Mouse (Mus musculus) kidney, embryonic 15.5 days (tissue): Measurements from ENCODE around the gene C1ql3. TPM values are rescaled to one million over a fixed set of nuclear protein-coding genes. Genes with fewer than 3 reads are reported as not detected.

ENCODE experiments used
- ATAC-seq: fragments of 200-750 bp; cut with Nextera tagmentation; replicated peaks from 2 replicates; pipeline ENCODE4 v1.8.0; 2017; ENCODE audit warnings: moderate TSS enrichment; ENCODE audit not compliant: low FRiP score
- H3K27ac ChIP-seq: fragments of 300-500 bp; sonication (generic); 2 replicates; pipeline ENCODE4 v1.5.1; 2015; ENCODE audit warnings: mild to moderate bottlenecking, inconsistent platforms
- H3K27me3 ChIP-seq: fragments of 300-500 bp; sonication (generic); 2 replicates; pipeline ENCODE4 v1.6.1; 2015; ENCODE audit warnings: inconsistent platforms
- H3K36me3 ChIP-seq: fragments of 300-500 bp; sonication (generic); 2 replicates; pipeline ENCODE4 v1.6.1; 2015; ENCODE audit warnings: inconsistent platforms
- H3K4me1 ChIP-seq: fragments of 300-500 bp; sonication (generic); 2 replicates; pipeline ENCODE4 v1.6.1; 2015; ENCODE audit warnings: inconsistent platforms
- H3K4me2 ChIP-seq: fragments of 300-500 bp; sonication (generic); 2 replicates; pipeline ENCODE4 v1.6.1; 2015; ENCODE audit warnings: moderate library complexity, mild to moderate bottlenecking, inconsistent platforms
- H3K4me3 ChIP-seq: fragments of 300-500 bp; sonication (generic); replicated peaks from 2 replicates; pipeline ENCODE4 v1.5.1; 2015; ENCODE audit warnings: mild to moderate bottlenecking, inconsistent platforms
- H3K9ac ChIP-seq: fragments of 300-500 bp; sonication (generic); 2 replicates; pipeline ENCODE4 v1.6.1; 2015; ENCODE audit warnings: mild to moderate bottlenecking, inconsistent platforms
- H3K9me3 ChIP-seq: fragments of 300-500 bp; sonication (generic); replicated peaks from 2 replicates; pipeline ENCODE4 v1.6.1; 2016; ENCODE audit warnings: inconsistent platforms
- WGBS: fragments of 180-500 bp; shearing (Covaris S2); methylation state at CpG from one replicate; pipeline ENCODE4 v1.1.7; 2015; ENCODE audit warnings: mixed read lengths; 5-methylcytosine and 5-hydroxymethylcytosine counted together
- polyA plus RNA-seq: library from polyadenylated mRNA; unstranded; fragments of >200 nt; fragmentation: Nextera tagmentation; extraction: Ambion mirVana; gene quantifications from 2 replicates; pipeline ENCODE4 v1.2.1, GENCODE M21; 2015

The C1ql3 gene
- polyA plus RNA-seq, 1 experiment from 2014 or later: 1.7 TPM

DNA sequence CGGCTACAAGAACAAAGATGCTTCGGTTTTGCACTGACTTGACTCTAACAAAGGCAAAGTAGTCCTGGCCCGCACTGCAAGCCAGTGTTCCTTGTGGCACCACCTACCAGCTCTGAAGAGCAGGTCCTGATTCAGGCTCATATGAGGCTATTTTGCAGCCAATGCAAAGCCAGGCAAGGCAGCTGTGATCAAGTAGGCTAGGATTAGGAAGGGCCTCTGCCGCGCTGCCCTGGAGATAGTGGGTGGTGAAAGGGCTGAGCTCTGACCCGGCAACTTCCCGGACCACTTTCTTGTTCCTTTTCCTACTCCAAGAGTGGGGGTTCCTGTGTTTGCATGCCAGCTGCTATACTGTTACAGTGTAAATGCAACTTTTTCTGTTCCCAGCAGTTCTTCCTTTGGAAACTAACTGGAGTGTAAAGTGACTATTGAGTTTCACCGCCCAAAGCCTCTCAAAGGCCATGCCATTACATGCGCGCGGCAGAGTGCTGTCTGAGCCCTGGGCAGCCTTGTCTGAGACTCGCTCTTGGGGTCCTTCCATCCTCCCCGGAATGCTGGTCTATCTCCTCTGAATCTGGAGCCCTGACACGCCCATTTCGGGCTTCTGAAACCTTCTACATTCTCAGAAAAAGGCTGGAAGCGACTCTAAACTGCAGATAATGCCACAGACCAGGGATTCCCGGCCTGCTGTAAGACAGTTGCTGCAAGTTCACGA is 2.2 kb downstream of the C1ql3 start:
- peaks cover 55% of the 10 kb centered on the region for H3K27me3 ChIP-seq
- H3K4me2 ChIP-seq: peak overlapping the region; percentile 99
- H3K4me1 ChIP-seq: peaks cover 27% of the 10 kb centered on the region
- peak; percentile 66 for ATAC-seq
- no peaks in the 10 kb centered on the region for H3K9me3 ChIP-seq
- H3K4me3 ChIP-seq: peak overlapping the region; percentile 57
- H3K9ac ChIP-seq: 0 out of 2 replicates have a peak overlapping the region, but pooled peaks have one; percentile 39
- H3K27ac ChIP-seq: no peak overlapping the region
- H3K36me3 ChIP-seq: no peaks in the 10 kb centered on the region
- WGBS: 7% methylated on average over 18 of the region's 18 CpGs

- H3K36me3 ChIP-seq: no peaks in the 10 kb centered on the region
- no peak overlapping the region for H3K9ac ChIP-seq
- 79% methylated on average over 1 of the region's 1 CpGs for WGBS
- peaks cover 27% of the 10 kb centered on the region for H3K4me1 ChIP-seq
- H3K27ac ChIP-seq: no peak overlapping the region
- no peak for ATAC-seq
- no peak overlapping the region for H3K4me2 ChIP-seq
- peaks cover 46% of the 10 kb centered on the region for H3K27me3 ChIP-seq
- H3K9me3 ChIP-seq: no peaks in the 10 kb centered on the region
- no peak overlapping the region for H3K4me3 ChIP-seq
These were observed 3.2 kb downstream of the C1ql3 start for GRCm38 (mm10) chr2:13008433-13008832.

DNA sequence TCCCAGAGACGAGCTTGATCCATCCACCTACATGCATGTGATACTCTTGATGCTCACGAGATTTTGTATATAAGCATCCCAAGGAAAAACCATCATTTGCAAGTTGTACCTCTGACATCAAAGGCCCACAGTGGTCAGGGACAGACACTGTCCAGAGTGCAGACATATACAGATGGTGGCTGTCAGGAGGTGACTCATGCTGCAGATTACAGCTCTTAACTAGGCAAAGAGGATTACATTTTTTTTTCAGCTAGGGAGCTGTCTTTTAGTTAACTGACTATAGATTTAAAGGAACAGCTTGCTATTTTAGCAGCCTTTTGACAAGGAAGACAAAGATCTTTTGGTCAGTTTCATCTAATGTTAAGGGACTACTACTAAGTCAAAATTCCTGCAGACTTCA is 11.6 kb downstream of the C1ql3 start:
- Histone ChIP-seq H3K4me2 (no peak overlapping the region), H3K27ac (no peak overlapping the region), H3K4me1 (no peaks in the 10 kb centered on the region), H3K9ac (no peak overlapping the region), H3K9me3 (no peaks in the 10 kb centered on the region), H3K36me3 (0 out of 2 replicates have a peak, but pooled peaks cover 3% of the 10 kb centered on the region), H3K4me3 (no peak overlapping the region), H3K27me3 (no peaks in the 10 kb centered on the region)
- no peak for ATAC-seq
- 79% methylated on average over 2 of the region's 2 CpGs for WGBS

DNA sequence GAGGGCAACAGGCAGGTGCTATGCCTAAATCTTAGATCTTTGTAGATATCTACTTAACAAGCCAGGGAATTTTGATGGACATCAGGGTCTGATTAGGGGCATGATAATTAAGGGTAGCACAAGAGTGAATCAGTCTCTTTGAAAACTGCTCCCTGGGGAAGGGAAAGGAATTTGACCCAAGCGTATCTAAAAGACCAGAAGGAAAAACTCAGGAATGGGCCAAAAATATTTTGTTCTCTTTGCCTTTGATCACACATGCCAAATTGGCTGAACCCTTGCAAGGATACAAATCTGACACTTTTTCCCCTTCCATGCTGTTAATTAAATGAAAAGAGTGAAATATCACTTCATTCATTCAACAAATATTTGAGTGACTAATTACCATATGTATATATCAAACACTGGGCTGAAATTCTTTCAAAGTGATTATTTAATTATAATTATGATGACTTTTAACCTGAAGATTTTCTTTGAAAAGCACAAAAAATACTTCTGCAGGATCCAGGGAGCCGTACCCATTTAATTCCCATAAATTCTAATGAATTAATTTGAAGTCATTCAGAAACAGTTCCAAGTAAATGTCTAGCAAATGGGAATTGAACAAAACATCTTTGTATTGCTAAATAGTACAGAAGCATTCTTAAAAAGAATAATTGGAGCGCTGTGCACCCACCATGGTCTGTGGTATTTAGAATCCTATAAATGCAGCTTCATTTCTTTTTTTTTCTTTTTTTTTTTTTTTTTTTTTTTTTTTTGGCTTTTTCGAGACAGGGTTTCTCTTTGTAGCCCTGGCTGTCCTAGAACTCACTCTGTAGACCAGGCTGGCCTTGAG is 26.5 kb downstream of the C1ql3 start:
- 78% methylated on average over 4 of the region's 4 CpGs for WGBS

DNA sequence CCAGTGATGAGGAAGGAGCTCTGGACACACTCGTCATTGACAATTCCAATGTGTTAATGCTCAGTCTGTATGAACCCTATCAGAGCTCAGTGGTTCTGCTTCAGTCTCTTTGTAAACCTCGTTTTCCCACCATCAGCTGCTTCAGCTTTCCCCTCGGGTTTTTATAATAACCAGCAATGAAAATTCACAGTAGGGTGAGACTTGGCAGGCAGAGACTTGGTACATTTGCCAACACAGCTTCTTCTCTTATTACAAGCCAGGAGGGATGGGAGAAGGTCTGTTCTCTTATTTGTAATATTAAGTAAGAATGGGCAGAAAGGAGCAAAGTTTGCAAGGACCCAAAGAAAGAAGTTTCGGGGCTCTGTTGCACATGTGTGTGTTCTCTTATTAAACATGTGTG is 32.8 kb downstream of the C1ql3 start:
- Histone ChIP-seq H3K4me3 (no peak overlapping the region), H3K4me1 (no peaks in the 10 kb centered on the region), H3K9me3 (no peaks in the 10 kb centered on the region), H3K4me2 (no peak overlapping the region), H3K36me3 (no peaks in the 10 kb centered on the region), H3K9ac (no peak overlapping the region), H3K27ac (no peak overlapping the region), H3K27me3 (no peaks in the 10 kb centered on the region)
- WGBS: 75% methylated on average over 4 of the region's 4 CpGs
- no peak for ATAC-seq

More for the DNA sequence above, 26.5 kb downstream of the C1ql3 start:
- Histone ChIP-seq H3K4me3 (no peak overlapping the region), H3K4me1 (no peaks in the 10 kb centered on the region), H3K36me3 (no peaks in the 10 kb centered on the region), H3K9me3 (no peaks in the 10 kb centered on the region), H3K4me2 (no peak overlapping the region), H3K9ac (no peak overlapping the region), H3K27ac (no peak overlapping the region), H3K27me3 (no peaks in the 10 kb centered on the region)
- ATAC-seq: no peak

DNA sequence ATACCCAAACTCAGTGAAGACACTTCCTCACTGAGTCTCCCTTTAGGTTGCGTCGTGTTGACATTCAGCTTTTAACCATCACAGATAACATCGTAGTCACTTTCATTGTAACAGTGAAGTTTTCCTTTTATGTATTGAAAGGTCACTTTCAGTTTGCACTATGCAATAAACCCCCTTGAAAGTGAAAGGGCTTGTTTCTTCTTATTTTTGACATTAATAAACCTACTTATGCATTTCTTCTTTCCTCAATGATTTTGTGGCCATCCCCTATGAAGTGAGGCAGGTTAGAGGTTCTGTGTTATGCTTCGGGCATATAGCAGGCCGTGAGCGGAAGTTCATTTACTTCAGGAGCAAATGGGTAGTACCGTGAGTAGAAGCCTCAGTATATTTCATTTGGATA is 34.2 kb downstream of the C1ql3 start:
- Histone ChIP-seq H3K4me2 (no peak overlapping the region), H3K4me1 (no peaks in the 10 kb centered on the region), H3K36me3 (no peaks in the 10 kb centered on the region), H3K4me3 (no peak overlapping the region), H3K27me3 (no peaks in the 10 kb centered on the region), H3K9me3 (no peaks in the 10 kb centered on the region), H3K27ac (no peak overlapping the region), H3K9ac (no peak overlapping the region)
- WGBS: 89% methylated on average over 7 of the region's 7 CpGs
- ATAC-seq: no peak

DNA sequence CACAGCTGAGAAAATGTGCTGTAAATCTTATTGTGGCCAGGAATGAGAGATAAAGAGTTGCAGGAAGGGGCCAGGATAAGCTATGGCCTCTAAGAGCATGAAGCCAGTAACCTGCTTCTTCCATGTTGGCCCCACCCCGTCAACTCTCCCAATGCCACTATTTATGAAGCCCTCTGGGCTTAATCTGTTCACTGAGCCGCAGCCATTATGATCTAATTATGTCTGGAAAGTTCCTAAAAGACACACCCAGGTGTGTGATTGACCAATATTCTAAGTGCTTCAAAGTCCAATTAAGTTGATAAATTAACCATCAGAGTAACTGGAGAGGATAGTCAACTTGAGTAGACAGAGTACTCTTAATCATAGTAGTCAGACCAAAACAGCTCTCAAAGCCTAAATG is 37.9 kb downstream of the C1ql3 start:
- Histone ChIP-seq H3K4me2 (no peak overlapping the region), H3K4me1 (no peaks in the 10 kb centered on the region), H3K4me3 (no peak overlapping the region), H3K27me3 (no peaks in the 10 kb centered on the region), H3K36me3 (no peaks in the 10 kb centered on the region), H3K9me3 (no peaks in the 10 kb centered on the region), H3K27ac (no peak overlapping the region), H3K9ac (no peak overlapping the region)
- 86% methylated on average over 2 of the region's 2 CpGs for WGBS
- no peak for ATAC-seq

DNA sequence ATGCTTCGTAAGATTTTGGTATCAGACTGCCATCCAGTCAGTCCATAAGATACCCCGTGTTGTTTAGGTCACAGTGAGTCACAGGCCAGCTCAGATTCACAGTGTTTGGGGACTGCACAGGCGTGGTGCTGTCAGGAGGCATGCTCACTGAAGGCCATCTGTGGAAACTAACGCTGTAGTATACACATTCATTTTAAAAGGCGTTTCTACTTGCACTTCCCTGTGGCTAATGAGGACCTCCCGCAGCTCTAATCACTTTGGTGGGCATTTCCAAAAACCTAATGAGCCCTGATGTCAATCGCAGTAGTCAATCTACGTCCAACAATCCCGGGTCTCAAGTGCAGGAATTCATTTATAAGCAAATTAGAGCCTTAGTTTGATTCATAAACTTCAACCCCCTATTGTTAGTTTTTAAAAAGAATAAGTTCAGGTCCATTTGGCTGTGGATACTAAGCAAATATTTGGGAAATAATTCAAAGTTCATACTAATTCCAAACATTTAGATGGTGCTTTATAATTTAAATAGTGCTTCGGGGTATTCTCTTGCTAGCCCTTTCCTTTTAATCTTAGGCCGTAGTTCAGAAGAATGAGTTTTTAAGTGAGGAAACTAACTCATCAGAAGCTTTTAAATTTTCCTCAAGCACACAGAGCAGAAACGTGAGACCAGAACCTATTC is 41.4 kb downstream of the C1ql3 start:
- no peaks in the 10 kb centered on the region for H3K27me3 ChIP-seq
- WGBS: 81% methylated on average over 12 of the region's 12 CpGs

GRCm38 (mm10) chr2:12956703-12957424 is 54.7 kb downstream of the C1ql3 start:
- Histone ChIP-seq H3K27me3 (no peaks in the 10 kb centered on the region), H3K4me3 (no peak overlapping the region), H3K4me1 (no peaks in the 10 kb centered on the region), H3K9me3 (no peaks in the 10 kb centered on the region), H3K27ac (no peak overlapping the region), H3K4me2 (no peak overlapping the region), H3K36me3 (no peaks in the 10 kb centered on the region), H3K9ac (no peak overlapping the region)
- no peak for ATAC-seq

More for the DNA sequence above, 41.4 kb downstream of the C1ql3 start:
- Histone ChIP-seq H3K9ac (no peak overlapping the region), H3K4me2 (no peak overlapping the region), H3K4me1 (no peaks in the 10 kb centered on the region), H3K27ac (no peak overlapping the region), H3K4me3 (no peak overlapping the region), H3K36me3 (no peaks in the 10 kb centered on the region), H3K9me3 (no peaks in the 10 kb centered on the region)
- ATAC-seq: no peak
